Mouse (Mus musculus): Measurements from ENCODE around the gene Pip5k1b.

The Pip5k1b gene

GRCm38 (mm10) chr19:24543386-24544350 is 12.0 kb downstream of the Pip5k1b start:
- DNase-seq (ENCODE audit: low read depth in 1 of 2, low spot score in 2 of 2) = no peak

- no peak for DNase-seq (ENCODE audit: low read depth in 1 of 2, low spot score in 2 of 2)
Observed at GRCm38 (mm10) chr19:24542293-24542675, 13.4 kb downstream of the Pip5k1b start.

- DNase-seq (ENCODE audit: low read depth in 1 of 2, low spot score in 2 of 2) = no peak
Observed at GRCm38 (mm10) chr19:24541669-24542292, 13.9 kb downstream of the Pip5k1b start.

GRCm38 (mm10) chr19:24540952-24541668 is 14.6 kb downstream of the Pip5k1b start:
- DNase-seq (ENCODE audit: low read depth in 1 of 2, low spot score in 2 of 2) = no peak

GRCm38 (mm10) chr19:24539041-24539440 is 16.6 kb downstream of the Pip5k1b start:
- no peak for DNase-seq (ENCODE audit: low read depth in 1 of 2, low spot score in 2 of 2)

DNA sequence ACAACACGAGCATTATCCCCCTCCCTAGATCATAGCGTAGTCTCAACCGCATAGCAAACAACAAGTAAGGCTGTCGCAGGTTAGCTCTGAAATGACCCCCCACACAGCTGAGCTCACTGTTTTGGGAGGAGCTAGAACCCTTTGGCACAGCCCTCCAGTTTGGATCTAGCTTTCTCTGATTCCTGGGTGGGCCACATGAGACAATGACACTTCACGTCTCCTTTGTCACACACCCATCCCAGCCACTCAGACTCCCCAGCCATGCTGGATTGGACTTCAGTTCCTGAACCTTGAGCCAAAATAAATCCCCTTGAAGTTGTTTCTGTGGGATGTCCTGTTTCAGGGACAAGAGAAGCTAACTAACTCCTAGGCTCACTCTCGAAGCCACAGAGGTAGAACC is 17.5 kb downstream of the Pip5k1b start:
- DNase-seq (ENCODE audit: low read depth in 1 of 2, low spot score in 2 of 2) = no peak

DNA sequence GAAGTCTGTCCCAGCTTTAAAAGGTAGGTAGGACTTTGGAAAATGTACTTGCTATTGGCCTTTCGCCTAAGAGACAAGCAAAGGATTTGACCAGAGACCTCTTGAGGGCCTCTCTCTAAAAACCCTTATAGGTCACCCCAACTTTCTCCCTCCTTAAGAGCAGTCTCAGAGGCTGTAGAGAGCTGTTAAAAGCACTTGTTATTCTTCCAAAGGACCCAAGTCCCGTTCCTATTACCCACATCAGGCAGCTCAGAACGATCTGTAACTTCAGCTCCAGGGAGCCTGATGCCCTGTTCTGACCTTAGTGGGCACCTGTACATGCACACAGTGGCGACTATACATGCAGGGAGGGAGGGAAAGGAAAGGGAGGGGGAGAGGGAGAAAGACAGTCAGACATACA is 18.0 kb downstream of the Pip5k1b start:
- DNase-seq (ENCODE audit: low read depth in 1 of 2, low spot score in 2 of 2) = no peak

DNA sequence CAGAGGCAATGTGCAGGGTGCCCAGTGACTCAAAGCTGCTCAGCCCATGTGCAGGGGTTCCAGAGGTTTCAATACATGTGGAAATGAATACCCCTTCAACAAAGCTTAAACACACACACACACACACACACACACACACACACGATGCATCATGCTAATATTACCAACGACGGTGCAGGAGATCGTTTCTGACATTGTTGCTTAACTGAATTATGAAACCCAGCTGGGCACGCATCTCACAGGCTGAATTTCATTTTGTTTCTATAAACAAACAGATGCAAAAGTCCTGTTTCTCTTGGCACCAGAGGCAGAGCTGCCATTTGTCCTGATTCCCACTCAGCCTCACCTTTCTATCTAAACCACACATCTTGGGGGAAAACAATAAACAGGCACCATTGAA is 18.8 kb downstream of the Pip5k1b start:
- DNase-seq (ENCODE audit: low read depth in 1 of 2, low spot score in 2 of 2) = no peak

DNA sequence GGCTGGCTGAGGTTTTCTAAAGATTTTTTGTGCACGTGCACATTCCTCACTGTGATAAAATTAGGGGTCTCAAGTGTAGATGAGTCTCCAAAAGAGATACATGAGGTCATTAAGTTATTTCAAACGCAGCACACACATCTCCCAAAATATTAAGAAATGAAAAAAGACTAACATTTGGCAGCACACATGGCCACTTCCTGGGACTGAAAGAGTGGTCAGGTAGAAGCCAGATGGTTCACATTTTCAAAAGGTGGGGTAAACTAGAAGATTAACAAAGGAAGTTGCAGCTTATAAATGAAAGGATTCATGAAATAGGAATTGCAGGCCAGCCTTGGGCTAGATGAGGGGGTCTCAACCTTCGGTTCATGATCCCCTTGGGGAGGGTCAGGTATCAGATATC is 19.4 kb downstream of the Pip5k1b start:
- no peak for DNase-seq (ENCODE audit: low read depth in 1 of 2, low spot score in 2 of 2)

- DNase-seq (ENCODE audit: low read depth in 1 of 2, low spot score in 2 of 2) = no peak
Observed at GRCm38 (mm10) chr19:24535161-24535560, 20.5 kb downstream of the Pip5k1b start.

GRCm38 (mm10) chr19:24534733-24535132 is 20.9 kb downstream of the Pip5k1b start:
- DNase-seq (ENCODE audit: low read depth in 1 of 2, low spot score in 2 of 2) = no peak

DNA sequence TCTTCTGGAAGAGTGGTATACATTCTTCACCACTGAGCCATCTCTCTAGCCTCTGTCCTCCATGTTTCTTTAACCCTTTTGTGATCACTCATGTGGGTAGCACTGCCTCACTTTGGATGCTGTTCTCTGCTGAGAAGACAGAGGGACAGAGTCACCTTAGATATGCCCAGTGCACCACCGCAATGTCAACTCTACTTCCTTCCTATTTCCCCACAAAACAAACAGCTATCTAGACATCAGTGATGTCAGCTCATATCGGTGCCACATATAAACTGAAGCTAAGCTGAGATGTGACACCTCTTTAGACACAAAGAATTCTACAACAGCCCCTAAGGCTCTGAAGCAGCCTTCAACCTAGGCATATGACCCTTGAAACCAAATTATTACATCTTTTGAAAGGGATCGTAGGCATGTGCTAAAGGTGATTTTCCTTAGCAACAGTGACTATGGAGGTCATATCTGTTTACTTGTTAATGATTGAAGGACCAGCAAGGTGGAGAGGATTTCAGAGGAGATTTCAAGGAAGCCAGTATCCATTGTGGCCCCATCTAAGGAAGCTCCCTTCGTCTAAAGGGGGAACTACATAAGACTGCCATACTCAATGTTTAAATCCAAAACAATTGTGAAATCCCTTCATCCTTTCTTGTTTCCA is 26.6 kb downstream of the Pip5k1b start:
- no peak for DNase-seq (ENCODE audit: low read depth in 1 of 2, low spot score in 2 of 2)

DNA sequence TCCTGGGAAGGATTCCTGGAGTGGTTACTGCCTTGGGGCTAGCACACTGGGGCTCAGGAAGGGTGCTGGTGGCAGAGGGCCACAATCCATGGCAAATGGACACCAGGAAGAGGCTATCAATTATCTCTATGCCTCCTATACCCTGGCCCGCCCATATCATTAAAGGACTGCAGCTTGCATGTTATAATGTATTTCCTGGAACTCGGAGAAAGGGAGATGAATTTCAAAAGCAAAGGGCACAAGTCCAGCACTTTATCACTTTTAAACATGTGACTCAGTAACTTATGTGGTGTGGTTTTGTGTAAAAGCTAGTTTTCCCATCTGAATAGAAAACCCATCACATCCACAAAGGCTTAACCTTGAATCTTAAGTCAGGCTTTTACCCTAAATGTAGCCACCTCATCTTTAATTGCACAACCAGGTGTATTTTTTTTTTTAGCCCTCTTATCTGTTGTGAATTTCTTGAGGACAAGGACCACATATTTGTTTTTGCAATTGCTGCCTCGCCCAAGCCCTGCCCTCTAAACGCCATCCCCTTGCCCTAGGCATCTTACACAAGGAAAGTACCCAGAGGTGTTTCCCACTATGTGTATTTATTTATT is 27.4 kb downstream of the Pip5k1b start:
- no peak for DNase-seq (ENCODE audit: low read depth in 1 of 2, low spot score in 2 of 2)

DNA sequence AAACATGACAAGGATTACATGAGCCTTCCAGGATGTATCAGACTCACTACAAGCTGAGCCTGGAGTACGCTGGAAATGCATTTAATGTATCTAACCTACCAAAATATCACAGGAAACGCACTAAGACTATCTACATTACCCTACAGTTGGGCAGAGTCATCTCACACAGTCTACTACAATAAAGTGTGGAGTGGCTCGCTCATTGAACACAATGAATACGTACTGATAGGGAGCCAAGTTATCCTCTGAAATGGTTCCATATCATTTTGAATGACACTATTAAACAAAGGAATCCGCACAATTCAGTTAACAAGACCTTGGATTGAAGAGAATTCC is 28.1 kb downstream of the Pip5k1b start:
- DNase-seq (ENCODE audit: low read depth in 1 of 2, low spot score in 2 of 2) = no peak

DNA sequence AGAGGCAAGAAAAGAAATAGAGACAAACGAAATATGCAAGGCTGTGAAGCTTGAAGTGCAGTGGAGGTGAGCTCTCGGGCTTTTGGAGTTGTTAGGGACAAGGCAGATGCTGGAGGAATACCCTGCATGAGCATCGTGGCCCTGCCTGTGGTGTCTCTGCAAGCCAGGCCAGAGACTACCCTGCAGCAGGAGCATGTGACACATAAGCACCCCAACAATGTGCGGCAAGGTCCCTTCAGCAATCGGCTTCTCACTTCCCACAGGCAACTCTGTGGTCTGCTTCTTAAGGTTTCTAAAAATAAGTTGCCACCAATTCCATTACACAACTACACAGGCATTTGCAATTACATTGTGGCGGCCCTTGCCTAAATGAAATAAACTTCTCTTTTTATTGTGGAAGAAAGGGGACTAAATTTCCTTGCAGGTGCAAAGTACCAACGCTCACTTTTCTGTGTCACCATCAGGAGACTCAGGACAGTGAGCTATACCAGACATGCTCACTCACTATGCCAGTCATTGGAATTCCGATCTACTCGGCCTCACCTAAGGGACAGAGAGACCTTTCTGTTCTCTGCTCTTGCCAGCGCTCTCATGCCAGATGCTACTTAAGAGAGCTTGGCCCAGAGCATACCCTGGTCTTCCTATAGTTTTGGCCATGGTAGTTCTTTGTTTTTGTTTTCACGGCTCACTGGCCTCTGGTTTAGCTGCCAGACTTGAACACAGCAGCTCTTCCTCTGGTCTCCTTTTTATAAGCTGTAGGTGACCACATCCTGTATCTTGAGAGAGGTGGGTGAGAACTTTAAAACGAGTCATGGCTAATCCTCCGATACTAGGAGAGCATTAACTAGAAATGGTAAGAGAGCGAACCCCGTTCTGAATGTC is 28.7 kb downstream of the Pip5k1b start:
- no peak for DNase-seq (ENCODE audit: low read depth in 1 of 2, low spot score in 2 of 2)

DNA sequence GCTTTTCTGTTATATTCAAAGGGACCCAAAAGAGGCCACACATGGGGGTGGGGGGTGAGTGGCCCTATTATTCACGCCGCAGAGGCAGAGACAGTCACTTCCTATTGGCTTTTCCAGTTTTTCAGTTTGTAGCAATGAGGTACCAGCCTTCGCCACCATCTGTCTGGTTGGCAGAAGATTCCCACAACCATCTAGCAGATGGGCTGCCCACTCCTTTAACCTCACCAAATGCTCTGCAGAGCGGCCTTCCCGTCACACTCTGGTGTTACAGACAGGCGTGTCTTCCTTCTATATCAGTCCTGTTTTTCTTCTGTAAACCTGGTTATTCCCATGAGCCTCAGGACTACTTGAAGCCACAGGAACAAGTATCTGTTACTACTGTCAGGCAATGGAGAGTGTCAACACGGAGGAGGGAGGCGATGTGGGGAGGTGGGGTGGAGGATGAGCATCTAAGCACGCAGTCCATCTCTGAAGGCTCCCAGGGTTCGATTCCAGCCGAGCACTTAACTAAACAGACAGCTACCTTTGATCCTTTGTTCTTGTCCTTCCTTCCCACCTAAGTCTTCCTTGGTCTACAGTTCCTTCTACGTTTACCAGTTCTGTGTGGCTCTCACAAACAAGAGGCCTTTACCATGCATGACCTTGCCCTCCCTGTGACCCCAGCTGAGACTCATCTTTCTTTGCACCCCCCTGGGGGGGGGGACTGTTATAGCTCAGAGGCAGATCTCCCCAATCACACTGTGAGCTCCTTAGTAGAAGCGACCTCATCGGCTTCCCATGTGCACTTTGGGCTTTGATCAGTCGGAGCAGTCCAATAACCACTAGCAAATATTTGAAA is 32.0 kb downstream of the Pip5k1b start:
- DNase-seq (ENCODE audit: low read depth in 1 of 2, low spot score in 2 of 2) = no peak

- DNase-seq (ENCODE audit: low read depth in 1 of 2, low spot score in 2 of 2) = no peak
Observed at GRCm38 (mm10) chr19:24521997-24522396, 33.7 kb downstream of the Pip5k1b start.

GRCm38 (mm10) chr19:24521146-24521545 is 34.5 kb downstream of the Pip5k1b start:
- no peak for DNase-seq (ENCODE audit: low read depth in 1 of 2, low spot score in 2 of 2)

DNA sequence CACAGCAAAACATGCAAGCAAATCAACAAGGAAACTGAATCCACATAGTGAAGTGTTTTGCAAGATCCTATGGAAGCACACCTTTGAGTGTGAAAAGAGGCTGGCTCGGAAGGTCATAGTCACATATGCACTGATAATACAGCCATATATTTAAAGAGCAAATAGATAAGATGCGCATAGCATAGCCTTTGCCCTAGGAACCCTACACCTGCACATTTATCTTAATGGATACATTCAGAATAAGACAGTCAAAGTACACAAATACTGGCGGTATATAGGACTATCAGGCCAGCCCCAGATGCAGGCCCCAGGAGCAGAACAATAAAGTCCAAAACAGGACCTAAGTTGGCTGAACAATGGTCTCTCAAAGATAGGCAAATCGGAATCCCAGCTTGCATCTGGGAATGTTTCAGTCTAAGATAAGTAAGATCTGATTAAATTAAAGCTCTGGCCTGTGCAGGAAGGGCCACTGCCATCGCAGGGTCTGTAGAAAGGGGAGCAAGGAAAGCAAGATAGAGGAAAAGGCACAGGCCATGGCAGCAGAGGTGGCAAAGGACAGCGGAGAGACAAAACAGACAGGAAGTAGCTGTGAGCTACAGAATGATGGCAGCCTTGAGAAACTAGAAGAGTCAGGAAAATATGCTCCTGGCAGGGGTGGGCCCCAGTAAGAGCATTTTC is 35.8 kb downstream of the Pip5k1b start:
- no peak for DNase-seq (ENCODE audit: low read depth in 1 of 2, low spot score in 2 of 2)

All from monocyte, adult 2 months (primary cell).